Mouse (Mus musculus) right cerebral cortex, postnatal 10 days (tissue): Measurements from ENCODE around the gene 1700013G24Rik.

Source experiments
- DNase-seq, 2 experiments: peaks; one replicate each; pipeline ENCODE4 v3.0.0; 2021; ENCODE audit warnings: low spot score in 2 of 2

1700013G24Rik gene

GRCm38 (mm10) chr4:137495501-137496100 is 42.5 kb downstream of the 1700013G24Rik start:
- no peak for DNase-seq

GRCm38 (mm10) chr4:137497367-137497766 is 44.3 kb downstream of the 1700013G24Rik start:
- DNase-seq = no peak

- DNase-seq = no peak
Observed at GRCm38 (mm10) chr4:137497892-137498722, 45.0 kb downstream of the 1700013G24Rik start.

- DNase-seq = no peak
Observed at GRCm38 (mm10) chr4:137498882-137499583, 45.9 kb downstream of the 1700013G24Rik start.

- no peak for DNase-seq
Observed at GRCm38 (mm10) chr4:137500149-137500548, 47.1 kb downstream of the 1700013G24Rik start.

GRCm38 (mm10) chr4:137500953-137501352 is 47.9 kb downstream of the 1700013G24Rik start:
- DNase-seq = no peak

- no peak for DNase-seq
Observed at GRCm38 (mm10) chr4:137502183-137502582, 49.1 kb downstream of the 1700013G24Rik start.

GRCm38 (mm10) chr4:137502801-137503200 is 49.7 kb downstream of the 1700013G24Rik start:
- no peak for DNase-seq

- peak; percentile 48 to 60 for DNase-seq
Observed at GRCm38 (mm10) chr4:137503509-137503971, 50.5 kb downstream of the 1700013G24Rik start.
